Mouse (Mus musculus) adrenal gland, adult 8-10 months (tissue): ENCODE measurements around the gene Atp6v0a1. TPM values are rescaled to one million over a fixed set of nuclear protein-coding genes. Genes with fewer than 3 reads are reported as not detected.
A peak's percentile ranks its signal among the peaks of the same experiment; 100 is the strongest.
"Not testable (repeated sequence)": the region's sequence is repeated elsewhere in the genome, so short reads cannot be mapped to it uniquely, and the experiment has no call there.

ENCODE experiments used
- DNase-seq: peaks from one replicate; pipeline ENCODE4 v3.0.0; 2022
- total RNA-seq, 4 experiments: library from RNA; stranded (reverse); gene quantifications; 2 replicates each; pipeline ENCODE4 v1.2.4; 2022

The Atp6v0a1 gene
- total RNA-seq, 4 experiments from 2014 or later, result 155 to 222 (median 186) TPM

DNA sequence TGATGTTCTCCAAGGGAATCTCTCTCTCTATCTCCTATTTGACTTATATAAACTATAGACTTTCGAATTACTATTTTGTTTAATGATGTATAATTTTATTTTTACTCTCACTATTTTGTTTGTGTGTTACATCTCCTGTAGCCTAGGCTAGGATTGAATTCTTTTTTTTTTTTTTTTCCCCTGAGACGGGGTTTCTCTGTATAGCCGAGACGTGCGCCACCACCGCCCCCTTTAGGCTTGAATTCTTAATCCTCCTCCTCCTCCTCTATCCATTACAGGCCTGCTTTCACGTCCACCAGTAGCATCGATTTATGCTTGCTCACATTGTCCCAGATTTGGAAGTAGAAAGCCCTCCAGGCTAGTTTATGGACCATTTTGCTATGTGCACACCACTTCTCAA, 27.2 kb upstream of the Atp6v0a1 start:
- DNase-seq, result no peak

DNA sequence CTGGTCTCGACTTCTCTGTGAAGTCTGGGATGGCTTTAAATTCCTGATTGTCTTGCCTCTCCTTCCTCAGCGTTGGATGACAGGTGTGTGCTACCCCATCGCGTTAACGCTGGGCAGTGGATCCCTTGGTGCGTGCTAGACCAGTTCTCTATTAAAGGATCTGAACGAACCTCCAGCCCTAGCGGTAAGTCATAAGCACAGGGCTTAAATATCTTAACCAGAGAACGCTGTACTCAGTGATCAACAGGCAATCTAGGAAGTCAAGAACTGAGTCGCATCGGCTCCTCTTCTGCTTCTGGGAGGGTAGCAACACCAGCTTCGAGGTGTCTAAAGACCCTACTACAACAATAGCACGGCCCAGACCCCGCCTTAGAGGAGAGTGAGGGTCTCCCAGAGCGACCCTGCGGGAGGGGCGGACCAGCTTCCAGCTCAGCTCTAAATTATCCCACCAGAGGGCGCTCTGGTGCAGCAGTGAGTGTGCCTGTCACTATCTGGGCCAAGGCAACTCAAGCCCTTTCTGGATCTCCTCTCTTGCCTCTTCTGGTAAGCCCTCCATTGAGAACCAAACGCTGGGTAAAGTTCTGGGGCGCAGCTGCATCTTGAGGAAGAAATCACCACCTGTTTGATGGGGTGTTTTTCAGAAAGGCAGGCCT, 26.0 kb upstream of the Atp6v0a1 start:
- DNase-seq, result peak; percentile 66

DNA sequence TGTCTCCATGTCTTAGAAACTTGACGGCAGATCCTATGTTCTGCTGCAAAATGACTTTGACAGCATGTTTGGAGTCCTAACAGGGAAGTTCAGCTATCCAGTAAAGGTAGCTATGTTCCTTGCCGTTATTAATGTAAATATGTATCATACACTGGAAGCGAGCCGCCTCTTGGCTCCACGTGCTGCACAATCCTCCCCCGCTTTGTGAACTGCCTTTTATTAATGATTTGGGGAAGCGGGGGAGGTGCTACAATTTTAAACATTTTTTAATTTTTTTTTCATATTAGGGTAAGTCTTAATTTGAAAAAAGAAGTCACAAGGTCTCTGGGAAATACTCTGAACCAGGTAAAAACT, 25.5 kb upstream of the Atp6v0a1 start:
- no peak for DNase-seq

DNA sequence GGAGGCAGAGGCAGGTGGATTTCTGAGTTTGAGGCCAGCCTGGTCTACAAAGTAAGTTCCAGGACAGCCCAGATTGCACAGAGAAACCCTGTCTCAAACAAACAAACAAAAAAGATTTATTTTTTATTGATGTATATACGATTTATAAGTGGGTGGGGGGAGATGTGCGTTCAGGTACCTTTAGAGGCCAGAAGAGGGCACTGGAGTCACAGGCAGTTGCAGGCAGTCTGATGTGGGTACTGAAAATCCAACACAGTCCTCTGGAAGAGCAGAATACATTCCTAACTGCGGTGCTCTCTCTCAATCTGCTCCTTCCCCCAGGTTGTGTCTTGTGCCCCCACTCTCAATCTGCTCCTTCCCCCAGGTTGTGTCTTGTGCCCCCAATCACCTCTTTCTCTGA, 23.6 kb upstream of the Atp6v0a1 start:
- no peak for DNase-seq

DNA sequence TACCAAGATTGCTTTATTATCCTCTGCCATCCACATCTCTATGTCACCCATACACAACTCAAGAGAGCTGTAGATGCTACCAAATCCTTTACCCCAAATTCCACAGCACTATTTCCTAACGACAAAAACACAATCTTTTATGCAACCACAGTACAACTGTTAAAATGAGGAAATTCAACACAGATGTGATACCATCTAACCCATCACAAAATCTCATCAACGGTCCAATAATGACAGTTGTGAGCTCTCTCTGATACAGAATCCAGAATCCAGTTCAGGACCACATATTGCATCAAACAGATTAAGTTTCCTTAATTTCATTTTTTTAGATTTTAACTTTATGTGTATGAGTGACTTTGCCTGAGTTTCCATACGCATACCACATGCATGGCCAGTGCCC, 20.6 kb upstream of the Atp6v0a1 start:
- DNase-seq, result no peak

DNA sequence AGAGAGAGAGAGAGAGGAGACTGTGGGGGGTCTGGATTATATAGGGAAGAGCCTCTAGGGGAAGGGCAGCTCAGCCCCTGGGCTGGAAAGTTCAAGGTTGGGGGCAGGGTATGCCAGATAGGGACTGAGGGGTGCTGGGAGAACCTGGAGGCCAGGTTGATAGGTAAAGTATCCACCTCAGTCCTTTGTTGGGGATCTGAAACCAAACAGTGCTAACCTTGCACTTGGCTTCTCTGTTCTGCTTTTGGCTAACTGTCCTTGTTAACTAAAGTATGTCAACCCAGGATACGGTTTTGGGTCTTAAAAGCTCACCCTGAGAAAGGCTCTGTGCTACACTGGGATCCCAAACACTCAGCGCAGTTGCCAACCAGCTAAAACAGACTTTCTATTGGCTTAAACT, 19.6 kb upstream of the Atp6v0a1 start:
- no peak for DNase-seq

DNA sequence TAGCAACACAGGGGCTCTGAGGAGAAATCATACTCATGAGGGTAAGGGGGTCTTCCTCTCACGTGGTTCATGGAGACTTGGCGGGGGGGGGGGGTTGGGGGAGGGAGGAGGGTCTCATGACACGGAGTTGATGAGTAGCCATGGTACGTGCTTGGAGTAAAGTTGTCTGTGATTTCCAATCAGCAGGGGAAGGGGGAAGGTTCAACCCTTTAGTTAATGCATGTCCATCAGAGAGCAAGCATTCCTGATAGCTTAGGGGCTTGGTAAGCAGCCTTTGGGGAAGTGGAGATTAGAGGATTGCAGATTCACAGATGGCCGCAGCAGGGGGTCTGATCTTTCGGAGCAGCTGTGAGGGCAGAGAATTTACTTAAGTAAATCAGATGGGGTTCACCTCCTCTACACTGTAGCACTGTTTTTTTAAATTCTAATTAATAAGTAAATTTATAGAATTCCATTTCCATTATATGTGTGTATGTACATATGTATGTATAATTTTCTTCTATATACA, 18.2 kb upstream of the Atp6v0a1 start:
- no peak for DNase-seq

DNA sequence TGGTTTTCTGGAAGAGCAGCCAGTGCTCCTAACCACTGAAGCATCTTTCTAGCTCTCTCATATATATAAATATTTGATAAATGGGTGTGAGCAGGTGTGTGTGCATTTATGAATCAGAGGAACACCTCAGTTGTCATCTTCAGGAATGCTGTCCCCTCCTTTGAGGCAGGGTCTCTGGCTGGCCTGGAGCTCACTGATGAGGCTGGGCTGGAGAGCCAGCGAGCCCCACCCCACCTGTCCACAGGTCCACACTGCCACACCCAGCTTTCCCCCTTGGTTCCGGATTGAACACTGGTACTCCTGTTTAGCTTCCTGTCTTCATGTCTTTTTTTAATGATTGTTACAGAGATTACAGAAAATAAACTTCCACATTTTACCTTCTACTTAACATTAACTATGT, 15.8 kb upstream of the Atp6v0a1 start:
- no peak for DNase-seq

DNA sequence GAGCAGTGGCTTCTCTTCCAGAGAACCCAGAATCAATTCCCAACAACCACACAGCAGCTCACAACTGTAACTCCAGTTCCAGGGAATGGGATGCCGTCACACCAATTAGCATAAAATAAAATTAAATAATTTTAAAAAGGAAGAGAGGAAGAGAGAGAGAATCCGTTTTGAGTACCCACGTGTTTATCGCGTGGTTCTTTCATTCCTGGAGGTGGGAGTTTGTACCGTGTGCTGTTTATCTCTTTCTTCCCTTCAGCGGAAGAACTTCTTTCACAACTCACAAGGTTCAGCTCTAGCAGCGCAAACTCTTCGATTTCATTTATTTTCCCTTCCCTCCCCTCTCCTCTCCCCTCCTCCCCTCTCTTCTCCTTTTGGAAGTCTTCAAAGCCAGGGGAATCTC, 15.0 kb upstream of the Atp6v0a1 start:
- DNase-seq, result no peak

DNA sequence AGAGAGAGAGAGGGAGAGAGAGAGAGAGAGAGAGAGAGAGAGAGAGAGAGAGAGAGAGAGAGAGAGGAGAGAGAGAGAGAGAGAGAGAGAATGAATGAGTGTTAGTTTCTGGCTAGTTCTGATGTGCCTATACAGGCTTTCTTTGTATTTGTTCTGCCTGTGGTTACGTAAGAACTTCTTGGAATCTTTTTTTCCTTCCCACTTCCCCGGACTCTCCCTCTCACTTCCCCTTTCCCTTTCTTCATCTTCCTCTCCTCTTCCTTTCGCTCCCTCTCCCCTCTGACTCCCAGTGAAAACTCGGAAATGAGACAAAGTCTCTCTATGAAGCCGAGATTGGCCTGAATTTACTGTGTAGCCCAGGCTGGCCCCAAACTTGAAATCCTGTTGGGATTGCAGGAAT, 14.6 kb upstream of the Atp6v0a1 start:
- no peak for DNase-seq

DNA sequence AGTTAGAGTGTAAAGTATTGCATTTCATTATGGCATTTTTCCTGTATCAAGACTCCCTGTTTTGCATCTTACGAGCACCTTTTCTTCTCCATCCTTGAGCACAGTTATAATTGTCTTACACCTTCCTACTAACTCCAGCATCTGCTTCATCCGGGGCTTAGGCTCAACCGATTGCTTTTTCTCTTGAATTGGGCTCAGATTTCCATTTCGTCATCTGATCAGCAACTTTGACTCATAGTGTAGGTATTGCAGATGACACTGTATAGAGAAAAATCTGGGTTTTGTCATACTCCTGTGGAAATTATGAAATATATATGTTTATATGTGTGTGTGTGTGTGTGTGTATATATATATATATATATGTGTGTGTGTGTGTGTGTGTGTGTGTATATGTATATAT, 12.8 kb upstream of the Atp6v0a1 start:
- no peak for DNase-seq

DNA sequence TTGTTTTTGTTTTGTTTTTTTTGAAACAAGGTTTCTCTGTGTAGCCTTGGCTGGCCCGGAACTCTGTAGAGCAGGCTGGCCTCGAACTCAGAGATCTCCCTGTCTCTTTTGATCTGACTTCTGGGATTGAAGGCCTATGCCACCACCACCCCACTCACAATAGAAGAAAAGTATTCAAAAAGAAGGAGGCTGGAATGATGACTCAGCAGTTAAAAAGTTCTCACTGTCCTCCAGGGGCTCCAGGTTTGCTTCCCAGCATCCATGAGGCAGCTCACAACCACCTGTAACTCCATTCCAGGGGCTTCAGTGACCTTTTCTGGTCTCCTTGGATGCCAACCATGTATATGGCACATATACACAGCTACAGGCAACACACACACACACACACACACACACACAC, 10.4 kb upstream of the Atp6v0a1 start:
- DNase-seq, result no peak

DNA sequence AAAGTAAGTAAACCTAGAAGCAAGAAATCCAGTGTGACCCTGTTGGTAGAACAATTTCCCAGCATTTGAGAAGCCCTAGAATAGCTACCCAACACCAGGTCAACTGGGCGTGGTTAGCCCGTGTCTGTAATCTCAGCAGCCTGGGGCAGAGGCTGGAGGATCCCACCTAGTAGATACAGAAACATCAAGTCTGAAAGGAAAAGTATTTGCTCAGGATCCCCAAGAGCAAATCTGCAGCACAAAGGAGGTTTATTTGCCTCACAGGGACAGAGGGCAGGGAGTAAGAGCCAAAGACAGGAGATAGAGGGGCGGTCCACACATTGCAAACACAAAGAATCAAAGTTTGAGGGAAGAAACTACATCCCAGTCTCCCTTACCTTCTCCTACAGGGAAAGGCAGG, 10.0 kb upstream of the Atp6v0a1 start:
- DNase-seq, result no peak

DNA sequence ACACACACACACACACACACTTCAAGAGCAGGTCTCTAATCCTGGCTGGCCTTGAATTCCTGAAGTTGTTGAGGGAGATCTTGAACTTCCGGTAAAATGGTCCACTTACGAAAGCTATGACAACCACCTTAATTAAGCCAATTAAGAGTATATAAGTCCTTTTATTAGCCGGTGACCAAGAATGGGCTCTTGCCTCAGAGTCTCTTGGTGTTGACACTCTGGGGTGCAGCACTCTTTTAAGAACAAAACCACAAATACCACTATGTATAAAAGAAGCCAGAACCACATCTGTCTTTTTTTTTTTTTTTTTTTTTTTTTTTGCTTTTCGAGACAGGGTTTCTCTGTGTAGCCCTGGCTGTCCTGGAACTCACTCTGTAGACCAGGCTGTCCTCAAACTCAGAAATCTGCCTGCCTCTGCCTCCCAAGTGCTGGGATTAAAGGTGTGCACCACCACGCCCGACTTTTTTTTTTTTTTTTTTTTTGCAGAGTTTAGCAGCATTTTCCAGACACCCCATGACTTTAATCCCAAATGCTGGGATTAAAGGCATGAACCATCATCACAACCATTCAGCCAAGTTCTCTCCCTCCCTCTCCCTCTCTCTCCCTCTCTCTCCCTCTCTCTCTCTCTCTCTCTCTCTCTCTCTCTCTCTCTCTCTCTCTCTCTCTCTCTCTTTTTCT, 7.2 kb upstream of the Atp6v0a1 start:
- not testable (repeated sequence) for DNase-seq

DNA sequence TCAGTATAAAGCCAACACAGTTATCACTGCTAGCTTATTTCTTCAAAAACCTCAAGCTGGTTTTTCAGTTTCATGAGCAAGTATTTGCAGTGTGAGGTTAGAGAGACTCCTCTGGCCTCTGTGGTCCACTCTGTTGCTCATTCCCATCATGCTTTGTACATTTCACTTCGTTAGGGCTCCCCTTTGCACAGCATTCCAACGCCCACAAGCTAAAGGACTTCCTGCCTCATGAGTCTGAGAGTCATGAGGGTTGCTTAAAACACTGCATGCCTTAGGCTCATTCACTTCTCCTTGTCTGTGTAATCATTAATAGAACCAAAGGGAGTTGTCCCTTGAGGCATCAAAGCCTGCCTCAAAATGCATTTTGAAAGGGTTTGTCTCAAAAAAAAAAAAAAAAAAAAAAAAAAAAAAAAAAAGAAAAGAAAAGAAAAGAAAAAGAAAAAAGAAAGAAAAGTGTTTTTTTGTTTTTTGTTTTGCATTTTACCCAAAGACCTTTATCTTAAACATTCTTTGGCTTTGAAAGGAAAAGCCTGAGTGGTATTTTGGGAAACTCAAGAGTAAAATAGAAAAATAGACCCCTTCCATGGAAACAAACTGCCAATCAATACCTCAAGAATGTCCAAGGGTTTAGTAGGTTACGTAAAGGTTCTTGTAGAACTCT, 6.1 kb upstream of the Atp6v0a1 start:
- DNase-seq, result no peak

DNA sequence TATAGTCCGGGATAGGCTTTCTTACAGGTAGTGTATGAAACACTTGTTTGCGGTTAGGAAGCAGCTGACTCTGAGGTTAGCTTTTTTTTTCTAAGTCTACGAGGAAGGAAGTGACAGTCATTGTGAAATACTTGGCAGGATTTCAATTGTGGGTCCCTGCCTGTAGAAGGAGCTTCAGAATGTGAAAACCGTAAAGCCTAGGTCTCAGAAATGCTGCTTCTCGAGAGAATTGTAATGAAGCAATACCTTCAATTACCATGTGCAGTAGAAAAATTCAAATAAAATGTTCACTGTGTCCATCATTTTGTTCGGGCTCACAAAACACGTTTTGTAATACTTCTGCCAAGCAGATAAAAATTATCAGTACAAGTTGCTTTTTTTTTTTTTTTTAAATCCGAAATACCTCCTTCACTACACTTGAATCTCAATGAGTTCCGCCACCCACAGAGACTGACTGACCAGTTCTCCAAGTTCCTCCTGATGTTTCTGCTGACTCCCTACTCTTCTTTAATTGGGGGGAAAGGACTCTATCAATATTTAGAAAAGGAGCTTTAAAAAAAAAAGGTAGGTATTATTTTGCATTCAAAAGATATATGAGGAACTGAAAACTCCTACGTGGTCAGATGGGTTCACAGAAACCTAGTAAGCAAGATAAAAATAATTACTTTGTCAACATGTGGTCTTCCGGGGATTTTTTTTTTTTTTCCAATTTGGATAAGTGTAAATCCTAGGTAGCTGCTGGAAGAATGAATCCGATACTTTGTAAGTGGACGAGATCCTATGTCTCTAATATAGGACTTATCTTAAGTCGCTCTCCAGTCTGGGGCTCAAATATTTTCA, 826 bp upstream of the Atp6v0a1 start:
- DNase-seq, result no peak

DNA sequence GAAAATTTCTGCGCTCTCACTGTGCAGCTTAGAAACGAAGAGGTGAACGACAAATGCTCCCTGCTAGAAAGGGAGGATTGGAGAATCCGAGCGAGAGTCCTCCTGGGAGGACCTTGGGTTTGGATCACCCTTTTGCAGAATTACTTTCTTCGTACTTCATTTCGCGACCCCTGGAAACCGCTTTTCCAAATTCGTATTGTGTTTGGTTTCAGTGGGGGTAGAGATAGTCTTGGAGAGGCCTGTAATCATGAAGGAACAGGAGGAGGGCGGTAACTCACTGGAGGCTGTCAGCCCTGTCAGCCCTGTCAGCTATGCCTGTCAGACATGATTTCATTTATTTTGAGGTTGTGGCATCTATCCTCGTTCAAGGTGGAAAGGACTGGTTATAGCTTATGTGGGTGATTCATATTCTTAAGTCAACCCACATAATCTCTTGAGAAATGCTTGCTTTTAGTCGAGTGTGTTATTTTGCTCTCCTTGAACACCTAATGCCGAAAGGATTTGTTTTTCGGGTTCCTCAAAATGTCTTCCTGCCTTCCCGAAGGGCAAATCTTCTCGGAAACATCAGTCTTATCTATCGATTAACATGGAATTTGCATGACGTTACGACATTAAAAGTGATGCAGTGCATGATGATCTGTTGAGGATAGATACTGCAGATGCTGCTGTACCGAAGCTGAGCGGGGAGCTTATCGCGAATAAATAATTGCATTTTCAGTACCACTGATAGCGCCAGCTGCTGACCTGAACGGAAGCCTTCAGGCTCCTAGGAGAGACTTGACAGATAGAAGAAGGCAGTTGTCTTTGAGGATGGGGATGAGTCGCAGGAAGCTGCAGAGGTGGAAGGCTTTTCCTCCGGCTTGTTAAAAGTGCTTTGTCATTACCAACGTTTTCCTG, 884 bp downstream of the Atp6v0a1 start:
- DNase-seq, result no peak

DNA sequence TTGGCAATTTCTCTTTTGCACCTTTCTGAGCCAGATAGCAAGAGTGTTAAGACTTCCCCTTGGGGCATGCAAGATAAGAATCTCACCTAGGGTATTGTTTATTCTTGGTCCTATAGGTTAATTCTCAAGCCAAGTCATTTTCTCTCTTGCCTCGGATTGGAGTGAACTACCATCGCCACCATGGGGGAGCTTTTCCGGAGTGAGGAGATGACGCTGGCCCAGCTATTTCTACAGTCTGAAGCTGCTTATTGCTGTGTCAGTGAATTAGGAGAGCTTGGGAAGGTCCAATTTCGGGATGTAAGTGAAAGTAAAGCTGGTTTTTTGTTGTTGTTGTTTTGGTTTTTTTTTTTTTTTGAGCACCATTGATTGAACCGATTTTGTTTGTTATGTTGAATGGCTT, 2.4 kb downstream of the Atp6v0a1 start:
- no peak for DNase-seq

DNA sequence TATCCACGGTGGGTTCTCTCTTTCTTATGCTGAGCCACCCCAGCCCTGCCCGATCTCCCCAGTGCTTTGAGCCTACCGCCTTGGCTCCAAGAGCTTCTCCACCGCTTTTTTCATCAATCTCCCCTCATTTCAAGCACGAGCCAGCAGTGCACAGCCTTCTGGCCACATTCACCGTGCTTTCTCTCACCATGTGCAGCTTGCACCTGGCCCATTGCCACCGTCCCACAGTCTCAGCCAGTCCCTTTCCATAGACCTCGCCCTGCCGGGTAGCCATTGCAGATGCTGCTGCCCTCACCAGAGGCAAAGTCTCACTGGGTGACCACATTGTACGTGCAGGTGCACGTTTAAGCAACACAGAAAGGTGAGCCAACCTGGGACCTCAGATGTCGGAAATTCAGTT, 14.1 kb downstream of the Atp6v0a1 start:
- no peak for DNase-seq

DNA sequence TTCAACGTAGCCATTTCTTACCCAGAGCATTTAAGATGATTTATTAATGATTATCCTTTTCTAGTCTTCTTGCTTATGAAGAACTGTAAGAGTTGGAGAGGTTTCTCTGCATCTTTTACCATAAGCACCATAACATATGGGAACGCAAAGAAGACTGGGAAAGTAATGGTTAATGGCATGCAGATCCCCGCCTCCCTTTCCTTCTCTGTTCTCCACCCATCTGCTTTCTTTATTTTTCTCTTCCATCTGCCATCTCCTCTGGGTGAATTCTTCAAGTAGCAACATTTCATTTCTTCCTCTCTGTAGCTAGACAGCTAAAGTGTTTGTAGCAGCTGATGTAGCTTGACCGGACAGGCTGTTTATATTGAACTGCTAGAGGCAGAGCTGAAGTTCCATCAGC, 14.7 kb downstream of the Atp6v0a1 start:
- DNase-seq, result no peak

DNA sequence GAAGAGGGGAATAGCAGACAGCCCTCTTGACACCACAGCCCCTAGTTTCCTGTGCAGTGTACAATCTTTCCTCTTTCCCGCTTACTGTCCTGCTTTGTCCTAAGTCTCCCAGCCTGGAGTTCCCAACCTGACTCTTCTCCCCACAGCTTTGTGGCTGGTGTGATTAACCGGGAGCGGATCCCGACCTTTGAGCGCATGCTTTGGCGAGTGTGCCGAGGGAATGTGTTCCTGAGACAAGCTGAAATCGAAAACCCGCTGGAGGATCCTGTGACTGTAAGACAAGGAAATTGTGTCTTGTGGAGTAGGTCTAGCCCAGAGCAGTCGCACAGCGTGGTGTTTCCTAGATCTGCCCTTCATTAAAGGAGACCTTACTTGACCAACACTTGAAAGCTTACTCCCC, 17.9 kb downstream of the Atp6v0a1 start:
- no peak for DNase-seq

DNA sequence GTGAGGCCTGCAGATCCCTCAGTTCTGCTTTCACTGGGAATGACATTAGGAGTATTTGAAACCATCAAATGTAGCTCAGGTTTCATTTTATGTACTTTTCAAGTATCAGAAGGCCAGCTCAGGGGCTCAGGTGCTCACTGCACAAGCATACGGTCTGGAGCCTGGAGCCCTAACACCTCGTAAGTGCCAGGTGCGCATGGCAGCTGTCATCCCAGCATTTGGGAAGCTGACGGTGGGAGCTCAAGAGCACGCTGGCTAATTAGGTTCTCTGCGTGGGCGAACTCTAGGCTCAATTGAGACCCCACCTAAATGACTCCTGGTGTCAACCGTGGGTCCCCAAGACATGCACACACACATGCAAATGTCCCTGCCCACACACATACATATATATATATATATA, 20.1 kb downstream of the Atp6v0a1 start:
- DNase-seq, result no peak
